Mouse (Mus musculus): ENCODE data around the gene Gm813.

DNA sequence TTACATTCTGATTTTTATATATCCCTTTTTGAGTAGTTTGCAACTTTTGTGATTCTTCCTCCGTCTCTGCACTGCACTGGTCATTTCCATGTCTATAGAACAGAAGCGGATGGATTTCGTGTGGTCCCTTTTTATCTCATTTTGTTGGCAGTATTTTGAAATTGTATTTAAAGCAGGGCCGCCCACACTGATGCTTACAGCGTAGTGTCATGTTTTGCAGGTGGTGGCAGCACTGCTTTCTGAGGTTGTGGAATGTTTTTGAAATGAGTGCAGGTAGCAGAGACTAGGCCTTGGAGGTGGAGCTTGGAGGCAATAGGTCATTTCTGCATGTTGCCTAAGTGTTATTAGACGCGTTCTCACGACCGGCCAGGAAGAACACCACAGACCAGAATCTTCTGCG is 33.2 kb upstream of the Gm813 start:
- no peak for TF ChIP-seq CTCF (IDR thresholded peaks at IDR 0.05; ENCODE audit: insufficient read depth, low read depth, low read length)
- no peak for TF ChIP-seq POLR2A (IDR thresholded peaks at IDR 0.05; ENCODE audit: insufficient read depth, low read depth, low read length)
